ENCODE assay signal across 8 mouse cellular contexts in the genomic region with DNA sequence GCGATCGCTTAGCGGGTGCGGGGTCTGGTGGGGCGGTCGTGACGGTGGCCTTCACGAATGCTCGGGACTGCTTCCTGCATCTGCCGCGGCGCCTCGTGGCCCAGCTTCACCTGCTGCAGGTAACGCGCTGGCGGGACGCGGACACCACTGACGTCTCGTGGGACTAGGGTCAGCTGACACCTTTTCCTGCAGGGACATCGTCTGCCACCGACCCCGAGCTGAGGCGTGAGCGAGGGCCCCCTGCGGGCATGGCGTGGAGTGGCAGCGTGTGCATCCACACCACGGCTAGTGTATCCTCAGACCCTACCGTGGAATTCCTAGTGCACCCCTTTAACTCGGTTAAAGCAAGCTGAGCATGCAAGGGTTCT. TPM values are rescaled to one million over a fixed set of nuclear protein-coding genes. Genes with fewer than 3 reads are reported as not detected.
DNase-seq lines count a peak whose midpoint lies in the region; ATAC-seq and TF ChIP-seq lines count a peak whose summit lies in the region.

Gene Rbm48, minus strand, starts transcription at position 187 of the 368 bp plus-strand sequence.

- H3K4me1 ChIP-seq in cortical plate, adult 2 months (ENCODE audit: control insufficient read depth, insufficient read depth, low read length), result peaks cover 5% of the 10 kb centered on the region
- H3K4me1 ChIP-seq in hindbrain, postnatal 0 days (ENCODE audit: insufficient read depth, low read length), result peaks cover 5% of the 10 kb centered on the region; the same call in 1 of the 2 replicates

- TF ChIP-seq POLR2A in cortical plate, adult 2 months (IDR thresholded peaks at IDR 0.05; ENCODE audit: extremely low read depth, insufficient read depth, low read length), result peak; percentile 58; the same call in 1 of the 2 replicates

- no peaks in the 10 kb centered on the region for H3K9me3 ChIP-seq in hindbrain, postnatal 0 days (ENCODE audit: low read length)

- H3K27ac ChIP-seq in cortical plate, adult 2 months (ENCODE audit: insufficient read depth, low read length), result peak within 1 kb of the TSS; percentile 80
- H3K27ac ChIP-seq in hindbrain, postnatal 0 days, result peak within 1 kb of the TSS; percentile 88
- H3K27ac ChIP-seq in left cerebral cortex, adult 2 months, result peak within 1 kb of the TSS; percentile 95
- peak within 1 kb of the TSS; percentile 40; the same call in 1 of the 2 replicates for H3K27ac ChIP-seq in macrophage

- peak; percentile 85 for ATAC-seq in hindbrain, postnatal 0 days

- no peaks in the 10 kb centered on the region for H3K27me3 ChIP-seq in hindbrain, postnatal 0 days (ENCODE audit: insufficient read depth, low read length)

- peak within 1 kb of the TSS; percentile 80 for H3K9ac ChIP-seq in hindbrain, postnatal 0 days (replicated peaks; ENCODE audit: low read length)

- peaks cover 62% of the 10 kb centered on the region for H3K79me2 ChIP-seq in macrophage (ENCODE audit: inconsistent target)

- DNase-seq in adipocyte (ENCODE audit: low spot score), result peak; percentile 74
- DNase-seq in gastrocnemius, adult 8-10 months (ENCODE audit: low spot score in 2 of 2), result peak; percentile 64 to 77
- DNase-seq in hindbrain, postnatal 0 days (ENCODE audit: low spot score), result peak; percentile 93
- DNase-seq in left cerebral cortex, adult 2 months (ENCODE audit: extremely low spot score in 1 of 2, low spot score in 2 of 2), result peak; percentile 84 to 85
- peak; percentile 86 for DNase-seq in right cerebral cortex, adult 18-20 months
- DNase-seq in urinary bladder, postnatal 10 days (ENCODE audit: low spot score), result peak; percentile 44

- TF ChIP-seq CTCF in cortical plate, adult 2 months (IDR thresholded peaks at IDR 0.05; ENCODE audit: extremely low read depth, insufficient read depth, low read length), result peak; percentile 56
- TF ChIP-seq CTCF in hindbrain, postnatal 0 days (IDR thresholded peaks at IDR 0.05; ENCODE audit: low read depth), result peak; percentile 76
- TF ChIP-seq CTCF in left cerebral cortex, adult 2 months (IDR thresholded peaks at IDR 0.05), result peak; percentile 67

- H3K36me3 ChIP-seq in hindbrain, postnatal 0 days (ENCODE audit: insufficient read depth, low read length), result no peaks in the 10 kb centered on the region; the same call in 1 of the 2 replicates
- 0 out of 2 replicates have a peak, but pooled peaks cover 9% of the 10 kb centered on the region for H3K36me3 ChIP-seq in macrophage (ENCODE audit: inconsistent target)

- intact Hi-C loops in left cerebral cortex, adult 2 months (cut with DNase I), result no loop called here

- peak within 1 kb of the TSS; percentile 80 for H3K4me3 ChIP-seq in cortical plate, adult 2 months (ENCODE audit: insufficient read depth, low read length)
- peak within 1 kb of the TSS; percentile 89 for H3K4me3 ChIP-seq in hindbrain, postnatal 0 days (ENCODE audit: low read length)
- H3K4me3 ChIP-seq in left cerebral cortex, adult 2 months, result peak within 1 kb of the TSS; percentile 94
- peak within 1 kb of the TSS; percentile 99 for H3K4me3 ChIP-seq in macrophage (ENCODE audit: inconsistent target)

- under 1% methylated on average over 31 of the region's 31 CpGs for WGBS in hindbrain, postnatal 0 days
- WGBS in macrophage (ENCODE audit: missing documents), result 0% methylated on average over 31 of the region's 31 CpGs

- peak within 1 kb of the TSS; percentile 72 for H3K4me2 ChIP-seq in hindbrain, postnatal 0 days (ENCODE audit: low read depth, low read length)

RNA-seq across cellular contexts. Expression of gene Rbm48, which starts in this region (rescaled TPM):
- polyA plus RNA-seq in cortical plate, adult 2 months (2012; rRNA removed), result 11.0 and 12.7 TPM in 2 replicates
- 1 to 10 TPM; 5.2 to 9.2 (median 7.6) TPM for total RNA-seq in gastrocnemius, adult 8-10 months (2022)
- 16.4 and 19.8 TPM in 2 replicates for total RNA-seq in hindbrain, postnatal 0 days (2014; rRNA removed)
- 16.2 and 18.1 TPM in 2 replicates for polyA plus RNA-seq in hindbrain, postnatal 0 days (2015; fragmentation: Nextera tagmentation; extraction: Ambion mirVana)
- total RNA-seq in left cerebral cortex, adult 2 months (2021), result 10 to 100 TPM; 13.6 to 15.0 TPM
- total RNA-seq in macrophage (2018; cell fraction: chromatin; rRNA removed), result 10 to 100 TPM in 16 of 26 experiments, 1 to 10 TPM in 9, under 1 TPM in 1; 0.97 to 27.9 (median 12.0) TPM
- total RNA-seq in macrophage (2018; cell fraction: cytosol; rRNA removed), result 1 to 10 TPM; 1.3 to 6.9 (median 4.5) TPM
- total RNA-seq in macrophage (2018; cell fraction: nucleus; rRNA removed), result 10 to 100 TPM in 8 of 26 experiments, 1 to 10 TPM in 18; 2.6 to 19.2 (median 7.4) TPM
- polyA plus RNA-seq in macrophage (2018), result 4.5 to 7.5 TPM (median 5.3 TPM) in 3 replicates

Comparison
In these comparisons a context has a peak if more than half of its experiments do, and no peak if none do; other contexts are left out.
1. Peak in every context shown above with its lines: DNase-seq, ATAC-seq, H3K4me3 ChIP-seq and H3K27ac ChIP-seq.
2. H3K27ac ChIP-seq: peak in every context shown above with its lines; median percentile 95 in left cerebral cortex, adult 2 months; 88 in hindbrain, postnatal 0 days; 80 in cortical plate, adult 2 months; 40 in macrophage.